28 mouse cellular contexts compared by ENCODE assay signal in genomic region chr10:62269278-62269677, GRCm38 (mm10). TPM values are rescaled to one million over a fixed set of nuclear protein-coding genes. Genes with fewer than 3 reads are reported as not detected.
DNase-seq lines count a peak whose midpoint lies in the region; ATAC-seq lines count a peak whose summit lies in the region.
"Had no signal": no experiment of that assay in that cellular context is flagged by ENCODE, and none has a peak within 500 bp of the region (broad histone marks: within the 10 kb centered on the region; RNA-seq: fewer than 3 reads in every experiment).

No protein-coding gene starts in this region.

- H3K4me2 ChIP-seq in lung, embryonic 16.5 days (ENCODE audit: low read depth, low read length), result no peak overlapping the region
- H3K4me2 ChIP-seq in liver, embryonic 12.5 days, result no peak overlapping the region
- H3K4me2 ChIP-seq: embryonic facial prominence, embryonic 12.5 days; forebrain, embryonic 13.5 days; heart, embryonic 13.5 days; limb, embryonic 12.5 days; midbrain, embryonic 12.5 days; neural tube, embryonic 12.5 days had no signal

- H3K4me3 ChIP-seq in heart, embryonic 10.5 days, result no peak overlapping the region
- H3K4me3 ChIP-seq in lung, embryonic 16.5 days (ENCODE audit: low read length), result no peak overlapping the region
- H3K4me3 ChIP-seq in liver, embryonic 12.5 days, result no peak overlapping the region
- H3K4me3 ChIP-seq: embryonic facial prominence, embryonic 12.5 days; forebrain, embryonic 13.5 days; heart, embryonic 13.5 days; limb, embryonic 12.5 days; midbrain, embryonic 12.5 days; neural tube, embryonic 12.5 days had no signal

- WGBS in heart, embryonic 10.5 days, result 61% methylated on average over 16 of the region's 16 CpGs
- WGBS in lung, embryonic 16.5 days, result 57% methylated on average over 16 of the region's 16 CpGs
- WGBS in liver, embryonic 12.5 days (ENCODE audit: insufficient replicate concordance), result 54% methylated on average over 16 of the region's 16 CpGs

- H3K9me3 ChIP-seq in heart, embryonic 10.5 days, result no peaks in the 10 kb centered on the region
- no peaks in the 10 kb centered on the region for H3K9me3 ChIP-seq in lung, embryonic 16.5 days (ENCODE audit: control insufficient read depth, low read length)
- H3K9me3 ChIP-seq in liver, embryonic 12.5 days (replicated peaks), result no peaks in the 10 kb centered on the region
- H3K9me3 ChIP-seq: embryonic facial prominence, embryonic 12.5 days; forebrain, embryonic 13.5 days; heart, embryonic 13.5 days; limb, embryonic 12.5 days; midbrain, embryonic 12.5 days; neural tube, embryonic 12.5 days had no signal

- H3K27ac ChIP-seq in heart, embryonic 10.5 days, result peak overlapping the region; percentile 60
- H3K27ac ChIP-seq in lung, embryonic 16.5 days (ENCODE audit: low read length), result no peak overlapping the region
- H3K27ac ChIP-seq in liver, embryonic 12.5 days, result no peak overlapping the region
- H3K27ac ChIP-seq: embryonic facial prominence, embryonic 12.5 days; forebrain, embryonic 13.5 days; heart, embryonic 13.5 days; hindbrain, postnatal 0 days; limb, embryonic 12.5 days; midbrain, embryonic 12.5 days; neural tube, embryonic 12.5 days had no signal

- peak; percentile 84 for DNase-seq in heart, embryonic 10.5 days (ENCODE audit: low spot score)
- DNase-seq in heart, adult 9 months (ENCODE audit: low spot score in 2 of 2), result no peak
- no peak for DNase-seq in lung, adult 18-20 months
- no peak for DNase-seq in adrenal gland, postnatal 10 days
- DNase-seq in adrenal gland, adult 2 months, result no peak
- DNase-seq: cerebellum, adult 18-20 months; cerebellum, postnatal 14 days; gastrocnemius, postnatal 36 days; heart, postnatal 14 days; kidney, adult 9 months; kidney, postnatal 14 days; right cerebral cortex, postnatal 25 days; spleen, adult 18-20 months; thymus, postnatal 25 days had no signal

- H3K36me3 ChIP-seq in heart, embryonic 10.5 days, result peaks cover 66% of the 10 kb centered on the region
- peaks cover 1% of the 10 kb centered on the region; the same call in 1 of the 2 replicates for H3K36me3 ChIP-seq in lung, embryonic 16.5 days (ENCODE audit: control insufficient read depth, insufficient read depth, low read length)
- H3K36me3 ChIP-seq in liver, embryonic 12.5 days, result peaks cover 64% of the 10 kb centered on the region

- H3K9ac ChIP-seq in lung, embryonic 16.5 days (ENCODE audit: low read length), result no peak overlapping the region
- no peak overlapping the region for H3K9ac ChIP-seq in liver, embryonic 12.5 days
- H3K9ac ChIP-seq: embryonic facial prominence, embryonic 12.5 days; forebrain, embryonic 13.5 days; heart, embryonic 13.5 days; limb, embryonic 12.5 days; midbrain, embryonic 12.5 days; neural tube, embryonic 12.5 days had no signal

- H3K4me1 ChIP-seq in heart, embryonic 10.5 days, result peaks cover 18% of the 10 kb centered on the region
- H3K4me1 ChIP-seq in lung, embryonic 16.5 days (replicated peaks; ENCODE audit: control insufficient read depth, insufficient read depth, low read length), result no peaks in the 10 kb centered on the region
- H3K4me1 ChIP-seq in liver, embryonic 12.5 days, result peaks cover 22% of the 10 kb centered on the region
- H3K4me1 ChIP-seq: embryonic facial prominence, embryonic 12.5 days; forebrain, embryonic 13.5 days; midbrain, embryonic 12.5 days; neural tube, embryonic 12.5 days had no signal

- no peaks in the 10 kb centered on the region for H3K27me3 ChIP-seq in heart, embryonic 10.5 days (ENCODE audit: insufficient read depth, poor library complexity, severe bottlenecking)
- H3K27me3 ChIP-seq in lung, embryonic 16.5 days (ENCODE audit: control insufficient read depth, insufficient read depth, low read depth, low read length), result no peaks in the 10 kb centered on the region
- H3K27me3 ChIP-seq in liver, embryonic 12.5 days (replicated peaks), result 0 out of 2 replicates have a peak, but pooled peaks cover 4% of the 10 kb centered on the region
- H3K27me3 ChIP-seq: embryonic facial prominence, embryonic 12.5 days; forebrain, embryonic 13.5 days; heart, embryonic 13.5 days; limb, embryonic 12.5 days; midbrain, embryonic 12.5 days; neural tube, embryonic 12.5 days; Patski had no signal

- peak; percentile 38; the same call in 1 of the 2 replicates for ATAC-seq in lung, embryonic 16.5 days (ENCODE audit: low read depth)
- ATAC-seq in liver, embryonic 12.5 days, result peak; percentile 65
- ATAC-seq: forebrain, embryonic 13.5 days; intestine, embryonic 16.5 days; Patski had no signal

RNA-seq across cellular contexts. Expression of gene Tacr2, which starts 17.0 kb away (rescaled TPM):
- polyA plus RNA-seq in heart, embryonic 10.5 days (2016; fragmentation: Nextera tagmentation; extraction: Ambion mirVana), result not detected in 2 replicates
- 0.72 and 0.87 TPM in 2 replicates for polyA plus RNA-seq in lung, embryonic 16.5 days (2015; fragmentation: Nextera tagmentation; extraction: Ambion mirVana)
- polyA plus RNA-seq in liver, embryonic 12.5 days (2016; fragmentation: Nextera tagmentation; extraction: Ambion mirVana), result not detected in 2 replicates
- total RNA-seq in adrenal gland, postnatal 10 days (2021), result 1 to 10 TPM; 9.0 to 9.5 TPM
- 10 to 100 TPM; 21.8 to 64.4 TPM for total RNA-seq in adrenal gland, adult 2 months (2021)
- 146 and 235 TPM in 2 replicates for polyA plus RNA-seq in adrenal gland, adult 2 months (2012; rRNA removed)
- total RNA-seq: gastrocnemius, adult 18-20 months; gastrocnemius, postnatal 36 days; heart, postnatal 14 days; hindbrain, postnatal 0 days; megakaryocyte progenitor cell, adult 5-6 weeks had no signal
- polyA plus RNA-seq: embryonic facial prominence, embryonic 12.5 days; forebrain, embryonic 13.5 days; heart, embryonic 13.5 days; hindbrain, embryonic 11.5 days; limb, embryonic 12.5 days; midbrain, embryonic 12.5 days; neural tube, embryonic 12.5 days had no signal

RNA-seq across cellular contexts. Expression of gene Tspan15, which starts 38.2 kb away (rescaled TPM):
- 7.7 and 13.9 TPM in 2 replicates for polyA plus RNA-seq in heart, embryonic 10.5 days (2016; fragmentation: Nextera tagmentation; extraction: Ambion mirVana)
- 96.1 and 116 TPM in 2 replicates for polyA plus RNA-seq in lung, embryonic 16.5 days (2015; fragmentation: Nextera tagmentation; extraction: Ambion mirVana)
- 8.9 and 11.6 TPM in 2 replicates for polyA plus RNA-seq in liver, embryonic 12.5 days (2016; fragmentation: Nextera tagmentation; extraction: Ambion mirVana)
- 10 to 100 TPM; 16.4 to 23.6 TPM for total RNA-seq in adrenal gland, postnatal 10 days (2021)
- 10 to 100 TPM; 14.4 to 22.5 TPM for total RNA-seq in adrenal gland, adult 2 months (2021)
- polyA plus RNA-seq in adrenal gland, adult 2 months (2012; rRNA removed), result 66.3 and 71.2 TPM in 2 replicates

Comparison
In these comparisons a context has a peak if more than half of its experiments do, and no peak if none do; other contexts are left out.
1. RNA of gene Tacr2, which starts 17.0 kb away (polyA plus RNA-seq): 146 to 235 TPM in adrenal gland, adult 2 months; 0.72 to 0.87 TPM in lung, embryonic 16.5 days, not detected in heart, embryonic 10.5 days and not detected in liver, embryonic 12.5 days; every median in the first group is over 10 times any median in the second.